Mouse (Mus musculus) ES-CJ7 (cell line): ENCODE measurements around the gene H2al1e.
"Not testable (repeated sequence)": the region's sequence is repeated elsewhere in the genome, so short reads cannot be mapped to it uniquely, and the experiment has no call there.

Experiments used
- DNase-seq: peaks from one replicate; pipeline ENCODE4 v3.0.0; 2011; ENCODE audit warnings: low read depth, low spot score

The H2al1e gene

GRCm38 (mm10) chrX:11311634-11312033 is at the start of gene H2al1e:
H2al1e (plus strand) TSS chrX:11311934.
- not testable (repeated sequence) for DNase-seq

- no peak for DNase-seq
Observed at GRCm38 (mm10) chrX:11264918-11265317, 46.8 kb upstream of the H2al1e start.

GRCm38 (mm10) chrX:11267791-11268190 is 43.9 kb upstream of the H2al1e start:
- DNase-seq: no peak

- no peak for DNase-seq
Observed at GRCm38 (mm10) chrX:11269074-11269473, 42.7 kb upstream of the H2al1e start.

GRCm38 (mm10) chrX:11273190-11273589 is 38.5 kb upstream of the H2al1e start:
- no peak for DNase-seq

GRCm38 (mm10) chrX:11277083-11277482 is 34.7 kb upstream of the H2al1e start:
- DNase-seq: no peak

- no peak for DNase-seq
Observed at GRCm38 (mm10) chrX:11280741-11281140, 31.0 kb upstream of the H2al1e start.

- peak; percentile 2 for DNase-seq
Observed at GRCm38 (mm10) chrX:11288306-11288882, 23.3 kb upstream of the H2al1e start.

- DNase-seq: peak; percentile 70
Observed at GRCm38 (mm10) chrX:11289244-11289643, 22.5 kb upstream of the H2al1e start.

- DNase-seq: not testable (repeated sequence)
Observed at GRCm38 (mm10) chrX:11298957-11299356, 12.8 kb upstream of the H2al1e start, which contains the start of gene H2al1a. H2al1a (plus strand) TSS chrX:11299257.

- not testable (repeated sequence) for DNase-seq
Observed at GRCm38 (mm10) chrX:11302132-11302531, 9.6 kb upstream of the H2al1e start, which contains the start of gene H2al1b. H2al1b (plus strand) TSS chrX:11302432.

- not testable (repeated sequence) for DNase-seq
Observed at GRCm38 (mm10) chrX:11305355-11305754, 6.4 kb upstream of the H2al1e start, which contains the start of gene H2al1c. H2al1c (plus strand) TSS chrX:11305655.

- DNase-seq: not testable (repeated sequence)
Observed at GRCm38 (mm10) chrX:11308524-11308923, 3.2 kb upstream of the H2al1e start, which contains the start of gene H2al1d. H2al1d (plus strand) TSS chrX:11308824.

GRCm38 (mm10) chrX:11314858-11315257 is 3.1 kb downstream of the H2al1e start, which contains the start of gene H2al1f:
H2al1f (plus strand) TSS chrX:11315158.
- not testable (repeated sequence) for DNase-seq

- DNase-seq: not testable (repeated sequence)
Observed at GRCm38 (mm10) chrX:11317956-11318355, 6.2 kb downstream of the H2al1e start, which contains the start of gene H2al1g. H2al1g (plus strand) TSS chrX:11318256.

- DNase-seq: not testable (repeated sequence)
Observed at GRCm38 (mm10) chrX:11321192-11321591, 9.5 kb downstream of the H2al1e start, which contains the start of gene H2al1h. H2al1h (plus strand) TSS chrX:11321492.

- not testable (repeated sequence) for DNase-seq
Observed at GRCm38 (mm10) chrX:11324359-11324758, 12.6 kb downstream of the H2al1e start, which contains the start of gene H2al1i. H2al1i (plus strand) TSS chrX:11324659.

GRCm38 (mm10) chrX:11327522-11327921 is 15.8 kb downstream of the H2al1e start, which contains the start of gene H2al1j:
H2al1j (plus strand) TSS chrX:11327822.
- not testable (repeated sequence) for DNase-seq

- no peak for DNase-seq
Observed at GRCm38 (mm10) chrX:11345762-11346161, 34.0 kb downstream of the H2al1e start.

- DNase-seq: no peak
Observed at GRCm38 (mm10) chrX:11346756-11347155, 35.0 kb downstream of the H2al1e start.

- DNase-seq: no peak
Observed at GRCm38 (mm10) chrX:11360823-11361222, 49.1 kb downstream of the H2al1e start.

GRCm38 (mm10) chrX:11361261-11361660 is 49.5 kb downstream of the H2al1e start:
- DNase-seq: no peak
